17 mouse cellular contexts compared by ENCODE assay signal in the genomic region with DNA sequence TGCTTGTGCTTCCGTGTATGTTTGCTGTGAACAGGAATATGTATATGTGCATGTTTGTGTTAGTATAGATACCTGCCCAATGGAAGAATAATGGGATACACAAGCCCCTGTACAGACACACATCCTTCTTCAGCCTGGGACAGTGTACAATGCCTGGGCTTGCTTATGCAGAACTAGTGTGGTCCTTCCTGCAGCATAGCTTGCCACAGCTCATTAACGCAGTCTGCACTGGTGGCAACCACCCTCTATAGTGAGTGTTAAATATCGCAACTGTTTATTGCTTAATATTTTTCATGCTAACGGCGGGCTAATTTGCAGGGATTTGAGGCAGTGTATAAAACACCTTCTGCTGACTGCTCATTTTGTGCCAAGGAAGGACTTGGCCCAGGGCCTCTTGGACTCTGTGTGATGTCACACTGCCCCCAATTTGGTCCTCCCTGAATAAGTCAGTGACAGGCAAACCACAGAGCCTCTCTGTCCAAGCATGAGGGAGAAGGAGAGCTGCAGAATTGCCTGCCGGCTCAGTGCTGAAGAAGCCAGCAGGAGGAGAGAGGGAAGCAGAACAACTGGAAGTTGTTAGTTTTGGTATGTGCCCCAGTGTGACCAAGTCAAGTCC.
DNase-seq lines count a peak whose midpoint lies in the region; ATAC-seq and TF ChIP-seq lines count a peak whose summit lies in the region.
"Had no signal": no experiment of that assay in that cellular context is flagged by ENCODE, and none has a peak within 500 bp of the region (broad histone marks: within the 10 kb centered on the region; RNA-seq: fewer than 3 reads in every experiment).

No protein-coding gene starts in this region.

- TF ChIP-seq EP300 in lung, postnatal 0 days (IDR thresholded peaks at IDR 0.05), result no peak

- H3K27ac ChIP-seq in hindbrain, embryonic 15.5 days (replicated peaks), result no peak overlapping the region
- no peak overlapping the region for H3K27ac ChIP-seq in hindbrain, embryonic 11.5 days (ENCODE audit: low read depth, low read length)
- H3K27ac ChIP-seq in lung, postnatal 0 days (ENCODE audit: low read length), result no peak overlapping the region
- no peak overlapping the region for H3K27ac ChIP-seq in limb, embryonic 13.5 days
- H3K27ac ChIP-seq: heart, embryonic 13.5 days; left cerebral cortex, adult 2 months; liver, embryonic 12.5 days had no signal

- TF ChIP-seq POLR2A in lung, adult 2 months (IDR thresholded peaks at IDR 0.05; ENCODE audit: borderline replicate concordance, extremely low read depth, low read depth, low read length), result no peak

- no peak for TF ChIP-seq CTCF in lung, postnatal 0 days (IDR thresholded peaks at IDR 0.05)
- no peak for TF ChIP-seq CTCF in lung, adult 2 months (IDR thresholded peaks at IDR 0.05; ENCODE audit: insufficient read depth, low read length)

- H3K9ac ChIP-seq in hindbrain, embryonic 15.5 days, result no peak overlapping the region
- H3K9ac ChIP-seq in hindbrain, embryonic 11.5 days (ENCODE audit: low read depth, low read length), result no peak overlapping the region
- H3K9ac ChIP-seq in lung, postnatal 0 days (replicated peaks; ENCODE audit: low read depth), result no peak overlapping the region
- no peak overlapping the region for H3K9ac ChIP-seq in limb, embryonic 13.5 days
- H3K9ac ChIP-seq: heart, embryonic 13.5 days; liver, embryonic 12.5 days had no signal

- DNase-seq in cerebellum, adult 9-11 months, result peak; percentile 2
- DNase-seq in cerebellum, adult 11 months, result no peak
- DNase-seq in hindbrain, embryonic 11.5 days (ENCODE audit: low spot score), result no peak
- no peak for DNase-seq in lung, postnatal 0 days (ENCODE audit: low spot score)
- DNase-seq in lung, adult 2 months, result no peak
- DNase-seq in urinary bladder, postnatal 36 days (ENCODE audit: low spot score in 2 of 2), result no peak
- DNase-seq: adrenal gland, postnatal 14 days; gastrocnemius, postnatal 14 days; spleen, adult 18-20 months; thymus, adult 18-20 months had no signal

- no peaks in the 10 kb centered on the region for H3K9me3 ChIP-seq in hindbrain, embryonic 15.5 days
- H3K9me3 ChIP-seq in hindbrain, embryonic 11.5 days (ENCODE audit: control insufficient read depth, low read length), result no peaks in the 10 kb centered on the region
- no peaks in the 10 kb centered on the region for H3K9me3 ChIP-seq in lung, postnatal 0 days (ENCODE audit: low read length)
- H3K9me3 ChIP-seq in limb, embryonic 13.5 days, result peaks cover 9% of the 10 kb centered on the region
- H3K9me3 ChIP-seq: heart, embryonic 13.5 days; liver, embryonic 12.5 days had no signal

- no peak overlapping the region for H3K4me3 ChIP-seq in hindbrain, embryonic 15.5 days
- no peak overlapping the region for H3K4me3 ChIP-seq in hindbrain, embryonic 11.5 days (ENCODE audit: low read depth, low read length)
- no peak overlapping the region for H3K4me3 ChIP-seq in lung, postnatal 0 days (ENCODE audit: low read depth, low read length)
- H3K4me3 ChIP-seq in lung, adult 2 months (replicated peaks; ENCODE audit: extremely low read depth, low read depth, low read length), result no peak overlapping the region
- no peak overlapping the region for H3K4me3 ChIP-seq in limb, embryonic 13.5 days
- H3K4me3 ChIP-seq: erythroblast, embryonic 14.5 days; heart, embryonic 13.5 days; left cerebral cortex, adult 2 months; liver, embryonic 12.5 days had no signal

- no peaks in the 10 kb centered on the region for H3K27me3 ChIP-seq in hindbrain, embryonic 15.5 days
- H3K27me3 ChIP-seq in hindbrain, embryonic 11.5 days (ENCODE audit: control insufficient read depth, insufficient read depth, low read length), result no peaks in the 10 kb centered on the region
- no peaks in the 10 kb centered on the region for H3K27me3 ChIP-seq in lung, postnatal 0 days (replicated peaks; ENCODE audit: insufficient read depth, low read length)
- H3K27me3 ChIP-seq in limb, embryonic 13.5 days, result peaks cover 5% of the 10 kb centered on the region; the same call in 1 of the 2 replicates
- H3K27me3 ChIP-seq: heart, embryonic 13.5 days; liver, embryonic 12.5 days had no signal

- H3K4me2 ChIP-seq in hindbrain, embryonic 15.5 days, result no peak overlapping the region
- no peak overlapping the region for H3K4me2 ChIP-seq in hindbrain, embryonic 11.5 days (replicated peaks; ENCODE audit: low read depth, low read length)
- H3K4me2 ChIP-seq in lung, postnatal 0 days (replicated peaks; ENCODE audit: low read depth, low read length), result no peak overlapping the region
- no peak overlapping the region for H3K4me2 ChIP-seq in limb, embryonic 13.5 days (replicated peaks)
- H3K4me2 ChIP-seq: heart, embryonic 13.5 days; liver, embryonic 12.5 days had no signal

- no peaks in the 10 kb centered on the region for H3K36me3 ChIP-seq in hindbrain, embryonic 15.5 days
- H3K36me3 ChIP-seq in hindbrain, embryonic 11.5 days (ENCODE audit: control insufficient read depth, insufficient read depth, low read length), result no peaks in the 10 kb centered on the region
- no peaks in the 10 kb centered on the region for H3K36me3 ChIP-seq in lung, postnatal 0 days (ENCODE audit: insufficient read depth, low read length)
- H3K36me3 ChIP-seq in limb, embryonic 13.5 days, result no peaks in the 10 kb centered on the region
- H3K36me3 ChIP-seq: heart, embryonic 13.5 days; liver, embryonic 12.5 days had no signal

- 0 out of 2 replicates have a peak, but pooled peaks have one; percentile 63 for ATAC-seq in hindbrain, embryonic 15.5 days (ENCODE audit: low FRiP score, low read depth)
- ATAC-seq in hindbrain, embryonic 11.5 days (ENCODE audit: low FRiP score), result no peak
- ATAC-seq in lung, postnatal 0 days, result peak; percentile 32; the same call in 1 of the 2 replicates
- ATAC-seq in limb, embryonic 13.5 days (ENCODE audit: low FRiP score, low read depth), result peak; percentile 75
- ATAC-seq: inflammation-experienced regulatory T-cells, adult 6 months; liver, embryonic 12.5 days had no signal

- WGBS in hindbrain, embryonic 15.5 days, result 57% methylated on average over 6 of the region's 6 CpGs
- WGBS in hindbrain, embryonic 11.5 days, result 80% methylated on average over 6 of the region's 6 CpGs
- WGBS in lung, postnatal 0 days, result 65% methylated on average over 6 of the region's 6 CpGs
- 70% methylated on average over 6 of the region's 6 CpGs for WGBS in lung, adult 2 months
- 42% methylated on average over 6 of the region's 6 CpGs for WGBS in limb, embryonic 13.5 days

- peaks cover 10% of the 10 kb centered on the region; the same call in 1 of the 2 replicates for H3K4me1 ChIP-seq in hindbrain, embryonic 15.5 days (replicated peaks)
- no peaks in the 10 kb centered on the region for H3K4me1 ChIP-seq in hindbrain, embryonic 11.5 days (replicated peaks; ENCODE audit: control insufficient read depth, insufficient read depth, low read length)
- no peaks in the 10 kb centered on the region for H3K4me1 ChIP-seq in lung, postnatal 0 days (ENCODE audit: insufficient read depth, low read depth, low read length)
- H3K4me1 ChIP-seq in lung, adult 2 months (ENCODE audit: control insufficient read depth, insufficient read depth, low read length), result no peaks in the 10 kb centered on the region
- H3K4me1 ChIP-seq in limb, embryonic 13.5 days, result peaks cover 12% of the 10 kb centered on the region
- H3K4me1 ChIP-seq: liver, embryonic 12.5 days had no signal
